Mouse (Mus musculus) heart, postnatal 0 days (tissue): Measurements from ENCODE around the gene Prkg1.

ENCODE experiments used
- CTCF ChIP-seq: IDR thresholded peaks from 2 replicates; pipeline ENCODE4 v1.5.1; 2016; ENCODE audit warnings: antibody characterized with exemption, control low read depth, low read depth
- EP300 ChIP-seq: IDR thresholded peaks from 2 replicates; pipeline ENCODE4 v1.6.1; 2016; ENCODE audit warnings: antibody characterized with exemption, low read depth

DNA sequence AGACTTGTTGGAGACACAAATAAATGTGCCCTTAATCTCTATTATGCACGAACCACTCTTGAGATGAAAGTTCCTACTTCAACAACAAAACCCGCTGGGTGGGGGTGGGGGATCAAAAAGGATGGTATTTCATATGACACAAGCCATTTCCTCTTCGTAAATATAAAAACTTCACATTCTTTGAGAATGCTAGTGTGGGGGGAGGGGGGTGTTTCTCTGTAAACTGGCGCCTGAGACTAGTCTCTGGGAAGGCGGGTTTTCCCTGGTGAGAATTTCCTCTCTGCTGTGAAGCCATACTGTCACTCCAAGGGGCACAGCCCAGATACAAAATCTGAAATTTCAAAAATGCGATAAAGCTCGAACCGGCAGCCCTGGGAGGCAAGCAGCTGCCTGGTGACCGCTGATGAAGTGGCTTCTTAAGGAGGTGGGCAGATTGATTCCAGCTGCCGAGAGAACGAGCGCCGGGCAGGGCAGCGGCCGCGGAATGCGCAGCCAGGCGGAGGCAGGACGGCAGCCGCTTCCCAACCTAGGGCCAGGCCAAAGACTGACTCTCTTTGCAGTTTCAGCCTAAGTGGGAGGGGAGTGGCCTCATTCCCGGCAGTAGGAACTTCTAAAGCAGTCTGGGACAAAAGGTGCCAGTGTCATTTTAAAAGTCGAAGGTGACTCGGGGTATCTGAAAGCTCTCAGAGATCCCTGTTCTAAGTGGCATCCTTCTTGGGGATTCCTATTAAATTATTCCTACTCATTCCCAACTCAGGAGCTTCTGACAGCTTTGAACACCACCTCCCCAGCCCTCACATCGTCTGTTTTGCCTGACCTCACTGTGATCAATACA lies 2.2 kb downstream of the Prkg1 start:
- TF ChIP-seq EP300: no peak
- TF ChIP-seq CTCF: no peak
